17 mouse cellular contexts compared by ENCODE assay signal in the genomic region with DNA sequence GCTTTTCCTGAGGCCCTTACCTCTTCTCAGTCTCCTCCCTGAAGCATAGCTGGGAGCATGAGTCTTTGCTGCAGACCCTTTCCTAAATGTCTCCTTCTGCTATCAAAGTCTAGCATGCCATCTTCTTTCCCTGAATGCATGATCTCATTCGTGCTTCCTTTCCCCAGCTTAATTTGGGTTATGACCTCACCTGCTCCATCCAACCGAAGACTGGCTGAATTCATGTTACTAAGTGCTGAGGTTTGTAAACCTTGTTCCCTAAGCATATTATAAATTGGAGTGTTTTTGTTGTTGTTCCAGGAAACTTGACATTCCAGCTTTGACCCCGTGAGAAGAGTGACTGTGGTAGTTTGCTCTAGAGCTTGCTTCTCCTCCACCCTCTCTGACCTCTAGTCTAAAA.
"Had no signal": no experiment of that assay in that cellular context is flagged by ENCODE, and none has a peak within 500 bp of the region (broad histone marks: within the 10 kb centered on the region; RNA-seq: fewer than 3 reads in every experiment).

No protein-coding gene starts in this region.

- H3K4me3 ChIP-seq: midbrain, embryonic 10.5 days; midbrain, embryonic 12.5 days; myocyte; neural tube, embryonic 13.5 days; neural tube, embryonic 15.5 days; stomach, embryonic 15.5 days had no signal

- H3K9ac ChIP-seq: lung, embryonic 14.5 days; midbrain, embryonic 12.5 days; neural tube, embryonic 13.5 days; neural tube, embryonic 15.5 days; stomach, embryonic 15.5 days had no signal

- H3K27ac ChIP-seq: midbrain, embryonic 10.5 days; midbrain, embryonic 12.5 days; neural tube, embryonic 13.5 days; neural tube, embryonic 15.5 days; stomach, embryonic 15.5 days; stomach, postnatal 0 days had no signal

- DNase-seq: lung, adult 18-20 months; lung, embryonic 14.5 days; lung, postnatal 14 days; lung, postnatal 36 days; midbrain, embryonic 14.5 days; right cerebral cortex, postnatal 14 days; thymus, adult 2 months; thymus, postnatal 14 days; thymus, postnatal 36 days had no signal

- H3K9me3 ChIP-seq: midbrain, embryonic 10.5 days; midbrain, embryonic 12.5 days; neural tube, embryonic 13.5 days; neural tube, embryonic 15.5 days; stomach, embryonic 15.5 days had no signal

- ATAC-seq: midbrain, embryonic 16.5 days had no signal

- H3K27me3 ChIP-seq: midbrain, embryonic 12.5 days; neural tube, embryonic 13.5 days; neural tube, embryonic 15.5 days; stomach, embryonic 15.5 days had no signal

- H3K4me2 ChIP-seq: lung, embryonic 14.5 days; midbrain, embryonic 12.5 days; neural tube, embryonic 13.5 days; neural tube, embryonic 15.5 days; stomach, embryonic 15.5 days had no signal
